Mouse (Mus musculus) heart, adult 9 months (tissue): ENCODE measurements around the gene Ezh1.

Source experiments
- DNase-seq, 2 experiments: peaks; one replicate each; pipeline ENCODE4 v3.0.0; 2022; ENCODE audit warnings: low spot score in 2 of 2

The Ezh1 gene

GRCm38 (mm10) chr11:101143338-101144225 is 82.7 kb downstream of the Ezh1 start:
- DNase-seq: no peak

- DNase-seq: no peak
Measured at GRCm38 (mm10) chr11:101142215-101142967, 83.9 kb downstream of the Ezh1 start.
